Mouse (Mus musculus) small intestine, adult 2 months (tissue): ENCODE data around the gene Msi2. TPM values are rescaled to one million over a fixed set of nuclear protein-coding genes. Genes with fewer than 3 reads are reported as not detected.

ENCODE experiments used
- H3K27ac ChIP-seq: fragments of 200-500 bp; 2 replicates; pipeline ENCODE4 v1.5.1; 2012; ENCODE audit warnings: low read depth, low read length, control low read depth, inconsistent platforms; ENCODE audit not compliant: insufficient read depth
- H3K27me3 ChIP-seq: fragments of 200-500 bp; 2 replicates; pipeline ENCODE4 v1.6.1; 2012; ENCODE audit warnings: mild to moderate bottlenecking, moderate library complexity, low read length, inconsistent platforms; ENCODE audit not compliant: control insufficient read depth, insufficient read depth
- H3K36me3 ChIP-seq: fragments of 200-500 bp; 2 replicates; pipeline ENCODE4 v1.6.1; 2012; ENCODE audit warnings: mild to moderate bottlenecking, low read length, control low read depth, inconsistent platforms; ENCODE audit not compliant: control insufficient read depth, insufficient read depth
- H3K4me1 ChIP-seq: fragments of 200-500 bp; 2 replicates; pipeline ENCODE4 v1.6.1; 2012; ENCODE audit warnings: low read length, inconsistent platforms, mixed read lengths; ENCODE audit not compliant: control insufficient read depth, insufficient read depth, insufficient read length
- H3K4me3 ChIP-seq: fragments of 200-500 bp; 2 replicates; pipeline ENCODE4 v1.5.1; 2012; ENCODE audit warnings: low read depth, mild to moderate bottlenecking, control low read depth, inconsistent platforms, low read length, moderate library complexity
- CTCF ChIP-seq: fragments of 200-500 bp; IDR thresholded peaks from 2 replicates; pipeline ENCODE4 v1.5.1; 2012; ENCODE audit warnings: low read depth, mild to moderate bottlenecking, control low read depth, inconsistent platforms, low read length, moderate library complexity, mixed read lengths; ENCODE audit not compliant: insufficient replicate concordance, insufficient read length; ENCODE audit errors: extremely low read depth
- POLR2A ChIP-seq: fragments of 200-500 bp; IDR thresholded peaks from 2 replicates; pipeline ENCODE4 v1.6.1; 2012; ENCODE audit warnings: low read depth, mild to moderate bottlenecking, control low read depth, inconsistent platforms, low read length, moderate library complexity
- WGBS: fragments of 180-500 bp; shearing (Covaris S2); methylation state at CpG from one replicate; pipeline ENCODE4 v1.1.7; 2018; 5-methylcytosine and 5-hydroxymethylcytosine counted together
- polyA plus RNA-seq: library from polyadenylated mRNA; depleted of rRNA; stranded (reverse); fragments of >200 nt; gene quantifications from 2 replicates; pipeline ENCODE4 v1.2.3, GENCODE M21; 2012

Msi2 gene
- polyA plus RNA-seq, 1 experiment: 8.8 TPM

- no peak overlapping the region for H3K27ac ChIP-seq
- no peaks in the 10 kb centered on the region for H3K4me1 ChIP-seq
- TF ChIP-seq POLR2A: no peak
- TF ChIP-seq CTCF: no peak
- WGBS: 73% methylated on average over 18 of the region's 18 CpGs
- H3K36me3 ChIP-seq: peaks cover 7% of the 10 kb centered on the region
- no peaks in the 10 kb centered on the region for H3K27me3 ChIP-seq
- no peak overlapping the region for H3K4me3 ChIP-seq
Measured at GRCm38 (mm10) chr11:88675526-88676353, 42.6 kb downstream of the Msi2 start.

- H3K27me3 ChIP-seq: no peaks in the 10 kb centered on the region
- no peaks in the 10 kb centered on the region for H3K4me1 ChIP-seq
- no peak overlapping the region for H3K4me3 ChIP-seq
- no peak overlapping the region for H3K27ac ChIP-seq
- peaks cover 7% of the 10 kb centered on the region for H3K36me3 ChIP-seq
- no peak for TF ChIP-seq CTCF
- no peak for TF ChIP-seq POLR2A
- WGBS: 92% methylated on average over 9 of the region's 9 CpGs
Measured at GRCm38 (mm10) chr11:88674075-88674474, 44.2 kb downstream of the Msi2 start.

- no peak overlapping the region for H3K4me3 ChIP-seq
- H3K36me3 ChIP-seq: peaks cover 9% of the 10 kb centered on the region
- H3K4me1 ChIP-seq: no peaks in the 10 kb centered on the region
- H3K27ac ChIP-seq: no peak overlapping the region
- TF ChIP-seq POLR2A (no peak), CTCF (no peak)
- H3K27me3 ChIP-seq: no peaks in the 10 kb centered on the region
- 94% methylated on average over 5 of the region's 5 CpGs for WGBS
Measured at GRCm38 (mm10) chr11:88670925-88671324, 47.4 kb downstream of the Msi2 start.

GRCm38 (mm10) chr11:88669106-88669505 is 49.2 kb downstream of the Msi2 start:
- no peak overlapping the region for H3K27ac ChIP-seq

GRCm38 (mm10) chr11:88668345-88668744 is 50.0 kb downstream of the Msi2 start:
- H3K27me3 ChIP-seq: no peaks in the 10 kb centered on the region
- WGBS: 96% methylated on average over 14 of the region's 14 CpGs
- peaks cover 9% of the 10 kb centered on the region for H3K36me3 ChIP-seq
- no peak overlapping the region for H3K4me3 ChIP-seq
- no peaks in the 10 kb centered on the region for H3K4me1 ChIP-seq
- no peak for TF ChIP-seq CTCF
- TF ChIP-seq POLR2A: no peak
- H3K27ac ChIP-seq: no peak overlapping the region

More at GRCm38 (mm10) chr11:88669106-88669505, 49.2 kb downstream of the Msi2 start:
- H3K27me3 ChIP-seq: no peaks in the 10 kb centered on the region
- WGBS: 87% methylated on average over 7 of the region's 7 CpGs
- H3K36me3 ChIP-seq: peaks cover 9% of the 10 kb centered on the region
- H3K4me3 ChIP-seq: no peak overlapping the region
- no peaks in the 10 kb centered on the region for H3K4me1 ChIP-seq
- no peak for TF ChIP-seq CTCF
- no peak for TF ChIP-seq POLR2A

DNA sequence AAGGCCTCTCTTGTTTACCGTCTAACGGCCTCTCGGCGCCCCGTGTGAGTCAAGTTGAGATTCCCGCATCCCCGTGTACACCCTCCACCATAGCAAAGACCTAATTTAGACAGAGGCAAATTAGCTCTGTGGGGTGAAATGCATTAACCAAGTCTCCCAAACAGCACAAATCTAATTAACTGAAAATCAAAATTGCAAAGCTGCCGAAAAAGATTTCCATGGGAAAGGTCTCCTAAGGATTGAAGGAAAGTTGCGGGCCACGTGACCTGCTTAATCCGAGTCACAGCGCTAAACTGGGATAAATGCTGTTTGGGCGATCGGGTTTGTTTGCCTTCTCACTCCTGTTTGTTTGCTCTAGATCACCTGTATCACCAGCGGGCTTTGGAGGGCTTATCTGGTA is 52.5 kb downstream of the Msi2 start:
- no peak overlapping the region for H3K27ac ChIP-seq
- no peaks in the 10 kb centered on the region for H3K4me1 ChIP-seq
- WGBS: 89% methylated on average over 15 of the region's 15 CpGs
- no peak for TF ChIP-seq POLR2A
- no peak for TF ChIP-seq CTCF
- no peaks in the 10 kb centered on the region for H3K27me3 ChIP-seq
- H3K36me3 ChIP-seq: peaks cover 4% of the 10 kb centered on the region; the same call in 1 of the 2 replicates
- no peak overlapping the region for H3K4me3 ChIP-seq

DNA sequence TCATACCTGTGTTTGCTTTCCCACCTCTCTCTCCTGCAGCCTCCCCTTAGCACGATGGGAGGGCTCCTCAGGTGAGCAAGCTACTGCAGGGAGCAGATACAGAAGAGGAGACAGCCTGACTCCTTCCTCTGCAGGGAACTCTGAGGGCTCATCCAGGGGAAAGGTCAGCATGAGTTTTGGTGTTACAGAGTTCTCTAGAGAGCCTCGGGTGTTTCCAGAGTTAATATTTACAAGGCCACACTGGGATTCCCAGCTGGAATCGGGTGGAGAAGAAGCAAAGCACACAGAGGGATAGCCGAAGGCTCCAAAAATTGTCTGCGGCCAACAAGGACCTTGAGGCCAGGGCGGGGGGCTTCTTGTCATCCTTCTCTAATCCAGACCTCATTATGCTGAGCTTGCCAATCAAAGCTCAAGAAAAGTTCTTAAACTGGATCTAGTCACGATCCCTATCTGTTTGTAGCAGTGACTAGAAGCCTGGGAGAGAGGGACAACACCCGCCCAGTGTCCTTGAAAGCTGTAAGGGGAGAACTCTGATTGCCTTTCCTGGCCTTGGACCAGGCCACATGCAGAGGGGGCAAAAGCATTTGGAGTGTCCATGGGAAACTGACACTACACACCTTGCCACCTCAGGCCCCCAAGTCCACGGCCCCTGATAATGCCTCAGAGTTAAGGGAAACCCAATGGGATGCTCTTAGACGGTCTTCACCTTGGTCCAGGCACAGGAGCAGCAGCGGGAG is 56.7 kb downstream of the Msi2 start:
- no peak overlapping the region for H3K4me3 ChIP-seq
- H3K36me3 ChIP-seq: peaks cover 5% of the 10 kb centered on the region
- no peaks in the 10 kb centered on the region for H3K4me1 ChIP-seq
- WGBS: 67% methylated on average over 11 of the region's 11 CpGs
- H3K27ac ChIP-seq: no peak overlapping the region
- no peak for TF ChIP-seq CTCF
- no peak for TF ChIP-seq POLR2A
- no peaks in the 10 kb centered on the region for H3K27me3 ChIP-seq
